Mouse (Mus musculus) hindbrain, embryonic 15.5 days (tissue): Measurements from ENCODE around the gene Olfr155. TPM values are rescaled to one million over a fixed set of nuclear protein-coding genes. Genes with fewer than 3 reads are reported as not detected.

Experiments used
- ATAC-seq: fragments of 200-750 bp; cut with Nextera tagmentation; 2 replicates; pipeline ENCODE4 v1.8.0; 2017; ENCODE audit warnings: low read depth, moderate number of reproducible peaks, moderate TSS enrichment; ENCODE audit not compliant: low FRiP score
- H3K27ac ChIP-seq: fragments of 300-500 bp; sonication (generic); replicated peaks from 2 replicates; pipeline ENCODE4 v1.5.1; 2015; ENCODE audit warnings: mild to moderate bottlenecking, inconsistent platforms
- H3K27me3 ChIP-seq: fragments of 300-500 bp; sonication (generic); 2 replicates; pipeline ENCODE4 v1.6.1; 2015; ENCODE audit warnings: control low read depth, inconsistent platforms
- H3K36me3 ChIP-seq: fragments of 300-500 bp; sonication (generic); 2 replicates; pipeline ENCODE4 v1.6.1; 2015; ENCODE audit warnings: control low read depth, inconsistent platforms
- H3K4me1 ChIP-seq: fragments of 300-500 bp; sonication (generic); replicated peaks from 2 replicates; pipeline ENCODE4 v1.6.1; 2015; ENCODE audit warnings: control low read depth, inconsistent platforms
- H3K4me2 ChIP-seq: fragments of 300-500 bp; sonication (generic); 2 replicates; pipeline ENCODE4 v1.6.1; 2015; ENCODE audit warnings: moderate library complexity, mild to moderate bottlenecking, inconsistent platforms
- H3K4me3 ChIP-seq: fragments of 300-500 bp; sonication (generic); 2 replicates; pipeline ENCODE4 v1.5.1; 2015; ENCODE audit warnings: mild to moderate bottlenecking, inconsistent platforms
- H3K9ac ChIP-seq: fragments of 300-500 bp; sonication (generic); 2 replicates; pipeline ENCODE4 v1.6.1; 2015; ENCODE audit warnings: inconsistent platforms
- H3K9me3 ChIP-seq: fragments of 300-500 bp; sonication (generic); 2 replicates; pipeline ENCODE4 v1.6.1; 2016; ENCODE audit warnings: control low read depth, inconsistent platforms
- WGBS: fragments of 180-500 bp; shearing (Covaris S2); methylation state at CpG from one replicate; pipeline ENCODE4 v1.1.7; 2015; 5-methylcytosine and 5-hydroxymethylcytosine counted together
- polyA plus RNA-seq: library from polyadenylated mRNA; unstranded; fragments of >200 nt; fragmentation: Nextera tagmentation; extraction: Ambion mirVana; gene quantifications from 2 replicates; pipeline ENCODE4 v1.2.1, GENCODE M21; 2015

The Olfr155 gene
- polyA plus RNA-seq, 1 experiment from 2014 or later = not detected

GRCm38 (mm10) chr4:43903690-43904089 lies 52.3 kb downstream of the Olfr155 start:
- no peak overlapping the region for H3K4me2 ChIP-seq
- 82% methylated on average over 7 of the region's 7 CpGs for WGBS
- H3K4me3 ChIP-seq = no peak overlapping the region

GRCm38 (mm10) chr4:43906443-43906842 lies 55.1 kb downstream of the Olfr155 start:
- WGBS = 36% methylated on average over 6 of the region's 6 CpGs
- H3K9me3 ChIP-seq = no peaks in the 10 kb centered on the region
- H3K27me3 ChIP-seq = no peaks in the 10 kb centered on the region
- peaks cover 20% of the 10 kb centered on the region for H3K36me3 ChIP-seq
- no peaks in the 10 kb centered on the region for H3K4me1 ChIP-seq
- no peak overlapping the region for H3K4me3 ChIP-seq
- ATAC-seq = peak; percentile 48; the same call in 1 of the 2 replicates
- H3K9ac ChIP-seq = no peak overlapping the region
- no peak overlapping the region for H3K4me2 ChIP-seq
- no peak overlapping the region for H3K27ac ChIP-seq

More at GRCm38 (mm10) chr4:43903690-43904089, 52.3 kb downstream of the Olfr155 start:
- H3K4me1 ChIP-seq = no peaks in the 10 kb centered on the region
- no peaks in the 10 kb centered on the region for H3K27me3 ChIP-seq
- ATAC-seq = no peak
- H3K9me3 ChIP-seq = no peaks in the 10 kb centered on the region
- no peak overlapping the region for H3K9ac ChIP-seq
- H3K27ac ChIP-seq = no peak overlapping the region
- H3K36me3 ChIP-seq = peaks cover 24% of the 10 kb centered on the region

Other genes with a start within 250 kb of the Olfr155 start
- gene Npr2, start 219.6 kb upstream of the Olfr155 start, polyA plus RNA-seq = 13.2 TPM in 2 replicates
- gene Spag8, start 198.0 kb upstream of the Olfr155 start, polyA plus RNA-seq = 6.9 and 7.0 TPM in 2 replicates
- 73.0 and 80.2 TPM in 2 replicates for gene Hint2, start 195.1 kb upstream of the Olfr155 start, polyA plus RNA-seq
- gene Tmem8b, start 182.6 kb upstream of the Olfr155 start, polyA plus RNA-seq = 14.2 and 15.4 TPM in 2 replicates
- 1.5 and 1.9 TPM in 2 replicates for gene Fam221b, start 182.4 kb upstream of the Olfr155 start, polyA plus RNA-seq
- not detected in 2 replicates for gene Olfr70, start 150.8 kb upstream of the Olfr155 start, polyA plus RNA-seq
- not detected in 2 replicates for gene Olfr71, start 141.3 kb upstream of the Olfr155 start, polyA plus RNA-seq
- gene Hrct1, start 124.4 kb upstream of the Olfr155 start, polyA plus RNA-seq = 0.39 and 0.64 TPM in 2 replicates
- gene Spaar, start 121.5 kb upstream of the Olfr155 start, polyA plus RNA-seq = 0.10 TPM in 1 of 2 replicates, not detected in the other
- not detected in 2 replicates for gene Olfr159, start 80.6 kb upstream of the Olfr155 start, polyA plus RNA-seq
- not detected in 2 replicates for gene Olfr156, start 27.7 kb upstream of the Olfr155 start, polyA plus RNA-seq
- not detected in 2 replicates for gene Olfr157, start 11.4 kb upstream of the Olfr155 start, polyA plus RNA-seq
- 5.4 TPM in 2 replicates for gene Reck, start 24.0 kb downstream of the Olfr155 start, polyA plus RNA-seq
- gene Glipr2, start 105.8 kb downstream of the Olfr155 start, polyA plus RNA-seq = 35.2 and 38.8 TPM in 2 replicates
- gene Ccin, start 131.9 kb downstream of the Olfr155 start, polyA plus RNA-seq = not detected in 2 replicates
- 342 and 343 TPM in 2 replicates for gene Clta, start 152.9 kb downstream of the Olfr155 start, polyA plus RNA-seq
- 25.1 and 28.6 TPM in 2 replicates for gene Gne, start 232.6 kb downstream of the Olfr155 start, polyA plus RNA-seq